Mouse (Mus musculus) retina, adult 2 months (tissue): ENCODE results near the gene Eif3c.

Source experiments
- DNase-seq: peaks from one replicate; pipeline ENCODE4 v3.0.0-alpha.2; 2012; ENCODE audit warnings: low read depth, low spot score

The Eif3c gene

DNA sequence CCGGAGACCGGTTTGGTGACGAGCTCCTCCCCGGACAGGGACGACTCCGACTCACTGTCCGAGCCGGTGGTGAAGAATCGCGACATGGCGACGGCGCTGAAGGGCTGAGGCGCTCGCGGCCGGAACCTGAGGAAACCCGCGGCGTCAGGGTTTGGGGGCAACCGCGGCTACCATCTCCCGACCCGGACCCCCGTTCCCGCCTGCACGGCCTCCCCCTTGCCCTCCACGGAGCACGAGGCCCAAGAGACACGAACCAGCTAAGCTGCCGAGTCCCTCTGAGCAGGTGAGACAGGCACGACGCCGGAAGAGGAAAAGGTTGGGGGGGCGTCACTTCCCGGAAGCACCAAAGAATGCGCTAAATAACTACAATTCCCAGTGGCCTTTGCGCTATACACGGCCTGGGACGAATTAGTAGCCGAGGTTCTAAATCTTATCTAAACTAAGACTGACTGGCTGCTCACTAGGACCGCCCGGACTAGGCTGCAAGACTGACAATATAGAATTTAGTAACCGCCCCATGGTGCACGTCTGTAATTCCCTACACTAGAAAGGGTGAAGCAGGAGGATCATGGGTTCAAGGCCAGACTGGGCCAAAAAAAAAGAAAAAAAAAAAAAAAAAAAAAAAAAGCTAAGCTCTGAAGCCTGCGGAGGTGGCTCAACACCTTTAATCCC is at the start of gene Eif3c:
Gene Eif3c (minus strand): TSS at position 318 of the 672 bp plus-strand sequence.
- peak; percentile 89 for DNase-seq

- no peak for DNase-seq
These were observed 46.5 kb upstream of the Eif3c start for GRCm38 (mm10) chr7:126612736-126613135.

DNA sequence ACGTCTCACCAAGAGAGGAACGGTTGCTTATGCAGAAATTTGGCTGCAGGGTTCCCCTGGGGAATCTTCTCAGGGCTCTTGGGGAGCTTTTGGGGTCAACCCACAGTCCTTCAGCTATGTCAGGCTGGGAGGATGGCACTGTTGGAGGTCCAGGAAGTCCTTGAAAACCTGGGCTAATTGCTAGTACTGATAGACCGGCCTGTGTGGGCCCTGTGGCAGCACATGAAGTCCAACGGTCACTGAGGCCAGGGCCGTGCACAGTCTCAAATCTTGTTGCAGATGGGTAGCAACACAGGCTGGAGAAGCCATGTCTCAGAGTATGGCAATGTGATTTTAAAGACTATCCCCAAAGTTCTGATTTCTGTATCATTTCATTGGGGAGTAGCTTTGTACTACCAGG is 41.6 kb upstream of the Eif3c start:
- no peak for DNase-seq

DNA sequence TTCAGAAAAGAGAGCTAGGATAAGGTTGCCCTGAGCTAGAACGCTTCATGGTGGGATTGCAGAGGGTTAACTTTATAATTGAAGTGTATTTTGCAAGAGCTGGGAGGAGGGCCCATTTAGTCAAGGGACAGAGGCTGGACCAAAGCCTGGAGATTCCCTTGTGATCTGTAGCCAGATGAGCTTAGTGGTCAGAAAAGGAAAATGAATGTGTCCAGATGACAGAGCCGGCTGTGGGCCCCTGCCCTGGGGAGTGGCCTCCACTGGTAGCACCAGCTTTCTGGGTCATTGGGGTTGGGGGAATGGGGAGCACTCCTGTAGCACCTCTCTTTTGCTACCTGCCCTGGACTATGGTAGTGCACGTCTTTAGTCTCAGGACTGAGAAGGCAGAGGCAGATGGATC is 40.9 kb upstream of the Eif3c start:
- DNase-seq = no peak

GRCm38 (mm10) chr7:126606611-126607010 is 40.4 kb upstream of the Eif3c start:
- no peak for DNase-seq

- DNase-seq = no peak
These were observed 36.4 kb upstream of the Eif3c start for GRCm38 (mm10) chr7:126602650-126603049.

- DNase-seq = no peak
These were observed 35.7 kb upstream of the Eif3c start for GRCm38 (mm10) chr7:126601896-126602295.

DNA sequence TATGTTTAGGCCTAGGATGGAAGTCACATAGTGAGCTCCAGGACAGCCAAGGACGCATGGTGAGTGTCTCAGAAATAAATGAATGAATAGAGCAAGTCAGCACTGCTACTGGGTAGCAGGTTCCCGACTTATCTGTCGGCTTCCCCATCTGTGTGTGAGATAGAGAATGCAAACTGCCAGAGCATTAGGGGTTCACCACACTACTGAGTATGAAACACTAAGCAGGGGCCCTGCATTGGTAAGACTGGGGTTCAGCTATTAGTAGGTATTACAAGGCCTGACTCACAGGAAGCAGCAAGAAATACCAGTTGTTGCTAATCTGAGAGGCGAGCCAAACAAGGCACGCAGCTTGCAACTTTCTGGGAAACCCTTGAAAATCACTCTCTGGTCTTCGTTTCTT is 32.7 kb upstream of the Eif3c start:
- no peak for DNase-seq

DNA sequence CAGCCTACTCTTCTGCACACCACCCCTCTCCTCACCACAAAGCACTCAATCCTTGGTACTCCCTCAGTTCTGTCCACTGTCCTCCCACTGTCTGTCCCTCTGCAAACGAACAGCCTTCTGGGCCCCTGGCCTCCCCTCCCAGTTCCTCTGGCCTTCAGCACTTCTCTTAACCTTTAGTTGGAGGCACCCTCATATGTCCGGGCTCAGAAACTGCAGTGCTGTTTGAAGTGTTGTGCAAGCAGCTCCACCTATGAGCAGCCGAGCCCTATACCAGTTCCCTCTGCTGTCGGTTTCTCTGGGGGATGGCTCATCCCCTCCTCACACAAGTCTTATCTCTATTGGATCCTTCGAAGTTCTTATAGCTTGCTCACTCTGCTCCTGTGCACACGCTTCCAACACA is 30.2 kb upstream of the Eif3c start:
- DNase-seq = no peak

GRCm38 (mm10) chr7:126595890-126596289 is 29.7 kb upstream of the Eif3c start:
- DNase-seq = no peak

GRCm38 (mm10) chr7:126594862-126595561 is 28.8 kb upstream of the Eif3c start, which contains the start of gene Il27:
Il27 (minus strand) TSS chr7:126594941.
- DNase-seq = no peak

- DNase-seq = no peak
These were observed 21.6 kb upstream of the Eif3c start for GRCm38 (mm10) chr7:126587779-126588178.

DNA sequence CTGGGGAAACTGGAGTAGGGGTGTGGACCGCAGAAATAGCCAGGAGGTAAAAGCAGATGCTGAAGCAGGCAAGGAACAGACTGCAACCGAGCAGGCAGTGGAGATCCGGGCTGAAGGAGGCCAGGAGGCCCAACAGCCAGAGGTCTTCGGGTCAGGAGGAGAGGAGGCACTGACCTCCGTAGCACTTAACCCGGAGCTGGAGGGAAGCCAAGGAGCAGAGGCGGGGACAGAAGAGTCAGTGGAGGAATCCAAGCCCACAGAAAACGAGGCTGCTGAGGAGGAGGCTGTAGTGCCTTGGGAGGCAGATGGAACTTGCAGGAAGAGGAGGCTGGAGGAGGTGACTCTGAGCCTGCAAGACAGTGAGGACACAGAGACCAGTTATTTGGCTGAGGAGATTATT is 20.6 kb upstream of the Eif3c start:
- no peak for DNase-seq

- no peak for DNase-seq
These were observed 19.5 kb upstream of the Eif3c start, which contains the start of gene Cln3 for GRCm38 (mm10) chr7:126585717-126586116. Cln3 (minus strand) TSS chr7:126585817.

DNA sequence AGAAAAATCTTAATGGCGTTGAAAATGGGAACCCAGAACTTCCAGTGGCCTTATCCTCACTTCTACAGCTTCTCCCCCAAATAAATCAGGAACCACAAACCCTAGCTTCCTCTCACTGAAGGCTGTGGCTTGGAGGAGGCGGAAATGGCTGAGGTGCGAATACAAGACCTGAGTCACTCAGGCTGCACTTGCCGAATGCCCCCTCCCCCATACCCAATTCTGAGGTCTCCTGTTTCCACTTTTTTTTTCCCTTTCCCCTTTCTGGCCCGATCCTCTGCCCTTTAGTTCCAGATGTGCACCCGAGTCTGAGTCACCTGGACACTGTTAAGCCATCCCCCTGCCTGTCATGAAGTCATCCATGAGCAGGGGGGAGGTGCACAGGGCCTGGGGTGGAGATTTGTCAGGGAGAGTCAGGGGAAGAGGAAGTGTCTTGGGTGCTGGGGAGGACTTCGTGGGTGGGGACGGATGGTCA is 18.3 kb upstream of the Eif3c start, which contains the start of gene Apobr:
Gene Apobr (plus strand): TSS at position 437 of the 472 bp plus-strand sequence.
- DNase-seq = no peak

DNA sequence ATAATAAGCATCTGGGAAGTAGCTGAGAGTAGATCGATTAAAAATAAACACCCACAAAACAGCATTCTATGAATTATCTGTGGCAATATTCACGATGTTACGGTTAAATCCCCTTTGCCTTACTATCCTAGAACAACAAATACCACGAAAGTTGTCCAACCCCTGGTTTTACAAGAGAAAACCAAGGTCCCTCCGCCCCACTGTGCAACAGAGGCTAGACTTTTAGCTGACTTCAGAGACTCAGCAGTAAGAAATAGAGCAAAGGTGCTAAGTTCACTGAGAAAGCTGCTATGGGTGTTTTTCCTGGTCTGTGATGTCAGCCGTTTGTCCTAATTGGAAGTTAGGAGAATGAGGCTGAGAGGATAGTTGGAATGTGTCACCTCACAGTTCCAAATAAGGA is 17.6 kb upstream of the Eif3c start:
- no peak for DNase-seq

GRCm38 (mm10) chr7:126583251-126583709 is 17.1 kb upstream of the Eif3c start:
- DNase-seq = peak; percentile 92

DNA sequence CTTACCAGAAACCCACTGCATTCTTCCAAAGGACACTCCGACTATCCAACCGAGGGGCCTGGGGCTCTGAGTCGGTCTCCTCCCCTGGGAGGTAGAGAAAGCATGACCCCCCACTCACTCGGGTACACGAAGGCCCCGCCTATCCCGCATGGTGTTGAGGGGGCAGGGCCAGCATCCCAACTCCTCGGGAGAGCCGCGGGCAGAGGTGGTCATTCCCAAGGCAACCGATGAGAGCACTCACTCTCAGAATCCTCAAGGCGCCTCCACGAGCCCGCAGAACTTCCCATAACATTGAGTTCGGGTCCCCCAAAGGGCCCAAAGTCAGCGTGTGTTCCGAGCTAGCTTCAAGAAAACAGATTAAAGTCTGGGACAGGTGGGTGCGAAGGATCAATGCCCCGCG is 16.5 kb upstream of the Eif3c start:
- no peak for DNase-seq

GRCm38 (mm10) chr7:126581661-126582060 is 15.4 kb upstream of the Eif3c start:
- no peak for DNase-seq

DNA sequence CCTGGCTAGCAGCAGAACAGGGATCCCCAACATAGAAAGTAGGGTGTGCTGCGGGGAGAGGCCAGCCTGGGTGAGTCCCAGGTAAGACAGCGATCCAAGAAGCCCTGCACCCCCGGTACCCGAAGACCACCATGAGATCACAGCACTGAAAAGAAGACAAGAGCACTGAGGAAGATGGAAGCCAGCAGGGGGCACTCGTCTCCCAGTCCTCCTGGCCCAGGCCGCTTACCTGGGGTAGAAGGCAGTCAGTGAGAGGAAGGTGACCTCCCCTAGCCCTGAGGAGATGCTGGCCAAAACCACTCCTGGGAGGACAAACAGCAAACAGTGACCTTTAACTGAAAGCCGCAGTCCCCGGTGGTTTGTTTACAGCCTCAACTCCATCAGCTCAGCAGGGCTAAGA is 13.0 kb upstream of the Eif3c start:
- DNase-seq = no peak

DNA sequence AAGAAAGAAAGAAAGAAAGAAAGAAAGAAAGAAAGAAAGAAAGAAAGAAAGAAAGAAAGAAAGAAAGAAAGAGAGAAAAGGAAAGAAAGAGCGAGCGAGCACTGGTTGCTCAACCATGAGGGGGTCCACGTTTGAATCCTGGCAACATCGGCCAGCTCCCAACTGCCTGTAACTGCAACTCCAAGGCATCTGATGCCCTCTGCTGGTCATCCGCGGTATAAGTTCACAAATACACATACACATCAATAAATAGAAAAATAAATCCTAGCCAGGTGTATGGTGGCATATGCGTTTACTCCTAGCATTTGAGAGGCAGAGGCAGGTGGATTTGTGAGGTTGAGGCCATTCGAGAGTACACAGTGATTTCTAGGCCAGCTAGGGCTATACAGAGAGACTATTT is 10.7 kb upstream of the Eif3c start:
- no peak for DNase-seq

DNA sequence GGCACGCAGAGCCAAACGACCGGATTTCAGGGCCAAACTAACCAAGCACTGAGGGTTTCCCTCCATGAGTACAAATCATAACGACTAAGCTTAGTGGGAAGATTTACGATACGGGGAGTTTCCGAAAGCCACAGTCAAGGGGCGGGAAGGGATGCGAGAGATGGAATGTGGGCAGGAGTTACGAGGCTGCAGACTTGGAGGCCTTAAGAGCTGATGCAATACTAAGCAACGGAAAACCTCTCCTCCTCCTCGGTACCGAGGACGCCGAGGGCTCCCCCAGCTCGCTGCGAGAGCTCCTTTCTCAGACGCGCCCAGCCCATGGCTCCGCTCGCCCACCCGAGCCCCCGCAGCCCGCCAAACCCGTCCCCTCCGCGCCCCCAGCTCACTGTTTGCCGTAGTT is 518 bp downstream of the Eif3c start:
- DNase-seq = no peak

DNA sequence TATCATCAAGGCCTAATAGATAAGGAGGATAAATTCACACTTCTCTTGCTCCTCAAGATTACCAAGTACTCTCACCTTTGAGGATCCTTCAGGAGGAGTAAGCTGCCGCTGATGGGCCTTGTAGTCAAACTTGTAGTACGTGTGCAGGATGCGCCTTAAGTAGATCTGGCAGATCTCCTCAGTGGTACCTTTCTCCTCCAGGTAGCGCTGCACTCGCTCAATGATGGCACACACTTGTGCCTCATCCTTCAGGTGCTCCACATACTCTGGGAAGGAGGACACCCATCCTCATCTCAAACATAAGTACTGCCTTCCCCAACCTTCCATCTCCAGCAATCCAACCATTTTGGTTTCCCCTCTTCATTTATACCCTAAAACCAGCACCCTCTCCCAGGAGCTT is 9.6 kb downstream of the Eif3c start:
- DNase-seq = no peak
